Mouse (Mus musculus) lung, postnatal 0 days (tissue): ENCODE data around the gene Gh.

Source experiments
- CTCF ChIP-seq: IDR thresholded peaks from 2 replicates; pipeline ENCODE4 v1.5.1; 2016; ENCODE audit warnings: antibody characterized with exemption, mild to moderate bottlenecking
- EP300 ChIP-seq: IDR thresholded peaks from 2 replicates; pipeline ENCODE4 v1.6.1; 2016; ENCODE audit warnings: antibody characterized with exemption, mild to moderate bottlenecking, control low read depth

DNA sequence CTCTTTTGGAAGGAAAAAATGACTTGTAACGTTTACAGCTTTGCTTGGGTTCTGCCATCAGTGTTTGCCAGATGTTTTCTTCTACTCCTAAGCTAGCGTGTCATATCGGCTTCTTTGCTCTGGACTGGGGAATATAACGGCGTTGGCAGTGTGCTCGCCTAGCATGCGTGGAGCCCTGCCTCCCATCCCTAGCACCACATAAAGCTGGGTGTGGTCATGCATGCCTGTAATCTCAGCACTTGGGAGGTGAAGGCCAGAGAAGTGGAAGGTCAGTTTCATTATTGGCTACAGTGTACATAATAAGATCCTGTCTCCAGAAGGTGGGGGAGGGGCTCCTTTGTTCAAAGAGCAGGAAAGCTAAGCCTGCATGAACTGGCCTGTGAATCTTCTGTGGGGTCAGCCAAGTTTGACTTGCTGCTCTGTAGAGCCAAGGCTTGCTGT, 26.7 kb downstream of the Gh start:
- TF ChIP-seq CTCF (no peak), EP300 (peak; percentile 51; the same call in 1 of the 2 replicates)
